Mouse (Mus musculus): ENCODE results near the gene Gm11237.
"Not testable (repeated sequence)": the region's sequence is repeated elsewhere in the genome, so short reads cannot be mapped to it uniquely, and the experiment has no call there.

Gm11237 gene

GRCm38 (mm10) chr4:73622684-73623083 lies at the start of gene Gm11237:
Gene Gm11237 (plus strand): TSS chr4:73622984.
- not testable (repeated sequence) for DNase-seq (ENCODE audit: low spot score in 2 of 2)

GRCm38 (mm10) chr4:73599248-73599647 lies 23.5 kb upstream of the Gm11237 start:
- no peak for DNase-seq (ENCODE audit: low spot score in 2 of 2)

GRCm38 (mm10) chr4:73607581-73607980 lies 15.2 kb upstream of the Gm11237 start, which contains the start of gene Gm11238:
Gene Gm11238 (plus strand): TSS chr4:73607881.
- not testable (repeated sequence) for DNase-seq (ENCODE audit: low spot score in 2 of 2)

- DNase-seq (ENCODE audit: low spot score in 2 of 2) = not testable (repeated sequence)
Measured at GRCm38 (mm10) chr4:73637821-73638220, 15.0 kb downstream of the Gm11237 start, which contains the start of gene Gm11236. Gene Gm11236 (plus strand): TSS chr4:73638121.

- DNase-seq (ENCODE audit: low spot score in 2 of 2) = peak in 1 of 2 experiments; percentile 8
Measured at GRCm38 (mm10) chr4:73661864-73662263, 39.1 kb downstream of the Gm11237 start.

GRCm38 (mm10) chr4:73668054-73668453 lies 45.3 kb downstream of the Gm11237 start, which contains the start of gene Gm11239:
Gene Gm11239 (plus strand): TSS chr4:73668354.
- DNase-seq (ENCODE audit: low spot score in 2 of 2) = not testable (repeated sequence)
